Mouse (Mus musculus) bone marrow macrophage, adult 2 months (primary cell): ENCODE measurements around the gene Serping1.

ENCODE experiments used
- CTCF ChIP-seq: IDR thresholded peaks from 2 replicates; pipeline ENCODE4 v1.5.1; 2012; ENCODE audit warnings: low read depth, mild to moderate bottlenecking, low read length, moderate library complexity
- POLR2A ChIP-seq: IDR thresholded peaks from 2 replicates; pipeline ENCODE4 v1.6.1; 2012; ENCODE audit warnings: mild to moderate bottlenecking, low read depth, low read length, borderline replicate concordance

DNA sequence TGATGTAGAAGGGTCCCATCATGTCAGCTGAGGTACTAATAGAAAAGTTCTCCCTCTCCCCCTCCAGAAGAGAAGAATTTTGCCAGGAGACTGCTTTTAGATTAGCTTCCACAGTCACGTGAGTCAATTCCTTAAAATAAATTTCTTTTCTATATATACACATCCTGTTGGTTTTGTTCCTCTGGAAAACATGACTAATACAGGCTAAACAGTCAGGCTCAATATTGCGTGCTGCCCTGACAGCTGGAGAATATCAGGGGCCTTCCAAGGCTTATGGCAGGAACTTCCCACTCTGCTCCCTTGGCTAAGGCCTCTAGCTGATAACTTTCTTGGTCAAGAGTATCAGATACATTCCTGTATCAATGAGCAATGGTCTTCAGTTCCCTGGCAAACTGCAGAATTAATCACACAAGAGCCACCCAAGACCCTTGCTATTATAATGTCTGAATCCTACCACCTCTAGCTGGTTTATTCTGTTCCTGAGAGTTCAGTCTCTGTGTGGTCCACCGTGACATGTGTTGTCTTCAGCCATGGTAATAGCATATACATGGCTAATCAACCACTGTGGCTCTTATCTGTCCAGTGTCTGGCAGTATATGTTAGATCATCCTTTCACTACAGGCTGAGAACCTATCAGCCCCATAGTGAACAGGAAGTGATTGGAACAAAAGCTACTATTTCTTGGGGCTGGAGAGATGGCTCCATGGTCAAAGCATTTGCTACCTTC is 8.8 kb upstream of the Serping1 start:
- TF ChIP-seq POLR2A, result no peak
- no peak for TF ChIP-seq CTCF
